Mouse (Mus musculus) lung, postnatal 0 days (tissue): ENCODE data around the gene Gnai2. TPM values are rescaled to one million over a fixed set of nuclear protein-coding genes. Genes with fewer than 3 reads are reported as not detected.

Experiments used
- ATAC-seq: fragments of 200-750 bp; cut with Nextera tagmentation; 2 replicates; pipeline ENCODE4 v1.8.0; 2017; ENCODE audit warnings: moderate library complexity
- DNase-seq: peaks from one replicate; pipeline ENCODE4 v3.0.0-alpha.2; 2016; ENCODE audit warnings: low spot score
- H3K27ac ChIP-seq: fragments of 300-500 bp; sonication (generic); 2 replicates; pipeline ENCODE4 v1.5.1; 2014; ENCODE audit warnings: antibody characterized with exemption, mild to moderate bottlenecking, low read length, mixed read lengths
- H3K27me3 ChIP-seq: fragments of 300-500 bp; sonication (generic); replicated peaks from 2 replicates; pipeline ENCODE4 v1.6.1; 2014; ENCODE audit warnings: low read length, mixed read lengths; ENCODE audit not compliant: insufficient read depth
- H3K36me3 ChIP-seq: fragments of 300-500 bp; sonication (generic); 2 replicates; pipeline ENCODE4 v1.6.1; 2014; ENCODE audit warnings: low read length, mixed read lengths; ENCODE audit not compliant: insufficient read depth
- H3K4me1 ChIP-seq: fragments of 300-500 bp; sonication (generic); 2 replicates; pipeline ENCODE4 v1.6.1; 2014; ENCODE audit warnings: antibody characterized with exemption, low read depth, low read length, mixed read lengths; ENCODE audit not compliant: insufficient read depth
- H3K4me2 ChIP-seq: fragments of 300-500 bp; sonication (generic); replicated peaks from 2 replicates; pipeline ENCODE4 v1.6.1; 2014; ENCODE audit warnings: low read depth, mild to moderate bottlenecking, low read length, moderate library complexity, mixed read lengths
- H3K4me3 ChIP-seq: fragments of 300-500 bp; sonication (generic); 2 replicates; pipeline ENCODE4 v1.5.1; 2014; ENCODE audit warnings: low read depth, low read length
- H3K9ac ChIP-seq: fragments of 300-500 bp; sonication (generic); replicated peaks from 2 replicates; pipeline ENCODE4 v1.6.1; 2014; ENCODE audit warnings: low read depth, mild to moderate bottlenecking
- H3K9me3 ChIP-seq: fragments of 300-500 bp; sonication (generic); 2 replicates; pipeline ENCODE4 v1.6.1; 2016; ENCODE audit warnings: low read length, mixed read lengths
- CTCF ChIP-seq: IDR thresholded peaks from 2 replicates; pipeline ENCODE4 v1.5.1; 2016; ENCODE audit warnings: antibody characterized with exemption, mild to moderate bottlenecking
- EP300 ChIP-seq: IDR thresholded peaks from 2 replicates; pipeline ENCODE4 v1.6.1; 2016; ENCODE audit warnings: antibody characterized with exemption, mild to moderate bottlenecking, control low read depth
- WGBS: fragments of 180-500 bp; shearing (Covaris S2); extraction: QIAGEN DNeasy Blood & Tissue Kit; methylation state at CpG from one replicate; pipeline ENCODE4 v1.1.7; 2014; 5-methylcytosine and 5-hydroxymethylcytosine counted together
- polyA plus RNA-seq: library from polyadenylated mRNA; unstranded; fragments of >200 nt; fragmentation: Nextera tagmentation; extraction: Ambion mirVana; gene quantifications from 2 replicates; pipeline ENCODE4 v1.2.1, GENCODE M21; 2015

Gene Gnai2
- polyA plus RNA-seq, 1 experiment from 2014 or later, result 414 TPM

DNA sequence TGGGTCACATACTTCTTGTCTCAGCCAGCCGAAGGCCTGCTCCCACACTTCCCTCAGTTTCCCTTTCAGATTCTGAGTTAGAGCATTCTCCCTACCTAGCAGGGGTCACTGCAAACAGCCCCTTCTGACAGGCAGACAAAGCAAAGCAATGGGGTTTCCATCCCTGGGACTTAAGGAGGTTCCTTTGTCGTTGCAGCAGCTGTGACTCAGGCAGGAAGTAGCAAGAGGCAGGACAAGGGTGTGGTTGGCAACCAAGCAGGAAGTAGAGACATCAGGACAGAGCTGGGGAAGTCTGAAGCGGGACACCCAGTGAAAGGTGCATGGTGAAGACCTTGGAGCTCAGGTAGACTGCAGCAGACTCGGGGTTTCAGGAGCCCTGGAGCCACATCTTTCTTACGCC lies 10.6 kb downstream of the Gnai2 start:
- Histone ChIP-seq H3K27ac (peak overlapping the region; percentile 86), H3K4me1 (peaks cover 37% of the 10 kb centered on the region), H3K4me2 (0 out of 2 replicates have a peak overlapping the region, but pooled peaks have one; percentile 9), H3K9ac (no peak overlapping the region), H3K27me3 (no peaks in the 10 kb centered on the region), H3K4me3 (no peak overlapping the region), H3K36me3 (peaks cover 16% of the 10 kb centered on the region), H3K9me3 (no peaks in the 10 kb centered on the region)
- TF ChIP-seq CTCF (no peak), EP300 (peak; percentile 67; the same call in 1 of the 2 replicates)
- peak; percentile 82 for DNase-seq
- 54% methylated on average over 5 of the region's 5 CpGs for WGBS
- ATAC-seq, result peak; percentile 35

DNA sequence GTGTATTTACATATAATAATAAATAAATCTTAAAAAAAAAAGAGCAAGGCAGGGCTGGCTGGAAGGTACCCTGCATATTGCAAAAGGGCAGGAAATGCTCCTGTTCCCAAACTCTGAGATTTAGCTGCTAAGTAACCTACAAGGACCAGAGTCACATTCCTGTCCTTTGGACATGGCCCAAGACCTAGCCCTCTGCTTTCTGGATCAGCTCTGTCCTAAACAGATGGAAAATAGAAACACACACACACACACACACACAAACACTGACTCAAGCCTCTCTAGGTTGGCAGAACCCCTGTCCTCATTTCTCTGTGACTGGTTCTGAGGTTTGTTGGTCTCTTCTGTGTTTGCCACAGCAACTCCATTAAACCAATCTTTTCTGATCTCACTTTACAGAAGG lies 14.2 kb downstream of the Gnai2 start:
- peak; percentile 43 for DNase-seq
- no peak overlapping the region for H3K4me3 ChIP-seq
- H3K36me3 ChIP-seq, result peaks cover 37% of the 10 kb centered on the region
- no peak overlapping the region for H3K9ac ChIP-seq
- H3K4me2 ChIP-seq, result no peak overlapping the region
- ATAC-seq, result no peak
- peaks cover 19% of the 10 kb centered on the region; the same call in 1 of the 2 replicates for H3K4me1 ChIP-seq
- H3K27ac ChIP-seq, result no peak overlapping the region
- TF ChIP-seq EP300 (no peak), CTCF (no peak)
- no peaks in the 10 kb centered on the region for H3K9me3 ChIP-seq
- no peaks in the 10 kb centered on the region for H3K27me3 ChIP-seq

DNA sequence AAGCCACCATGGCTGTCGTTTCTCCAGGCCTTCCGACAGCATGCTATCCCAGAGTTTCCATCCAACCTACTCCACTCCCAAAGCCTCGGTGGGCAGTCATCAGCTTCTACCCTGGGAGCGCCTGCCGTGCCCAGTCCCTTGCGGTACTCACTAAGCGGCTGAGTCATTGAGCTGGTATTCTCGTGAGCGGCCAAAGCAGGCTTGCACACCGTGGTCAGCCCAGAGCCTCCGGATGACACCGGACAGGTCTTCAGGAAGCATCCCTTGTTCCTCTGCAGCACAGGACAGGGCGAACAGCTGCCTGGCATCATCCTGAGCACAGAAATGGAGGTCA lies 15.7 kb downstream of the Gnai2 start:
- peak; percentile 13 for ATAC-seq
- Histone ChIP-seq H3K9me3 (no peaks in the 10 kb centered on the region), H3K9ac (no peak overlapping the region), H3K27ac (peak overlapping the region; percentile 86), H3K27me3 (no peaks in the 10 kb centered on the region), H3K36me3 (peaks cover 47% of the 10 kb centered on the region), H3K4me3 (no peak overlapping the region), H3K4me1 (peaks cover 19% of the 10 kb centered on the region; the same call in 1 of the 2 replicates), H3K4me2 (no peak overlapping the region)
- WGBS, result 37% methylated on average over 13 of the region's 13 CpGs
- no peak for DNase-seq
- no peak for TF ChIP-seq CTCF
- no peak for TF ChIP-seq EP300

DNA sequence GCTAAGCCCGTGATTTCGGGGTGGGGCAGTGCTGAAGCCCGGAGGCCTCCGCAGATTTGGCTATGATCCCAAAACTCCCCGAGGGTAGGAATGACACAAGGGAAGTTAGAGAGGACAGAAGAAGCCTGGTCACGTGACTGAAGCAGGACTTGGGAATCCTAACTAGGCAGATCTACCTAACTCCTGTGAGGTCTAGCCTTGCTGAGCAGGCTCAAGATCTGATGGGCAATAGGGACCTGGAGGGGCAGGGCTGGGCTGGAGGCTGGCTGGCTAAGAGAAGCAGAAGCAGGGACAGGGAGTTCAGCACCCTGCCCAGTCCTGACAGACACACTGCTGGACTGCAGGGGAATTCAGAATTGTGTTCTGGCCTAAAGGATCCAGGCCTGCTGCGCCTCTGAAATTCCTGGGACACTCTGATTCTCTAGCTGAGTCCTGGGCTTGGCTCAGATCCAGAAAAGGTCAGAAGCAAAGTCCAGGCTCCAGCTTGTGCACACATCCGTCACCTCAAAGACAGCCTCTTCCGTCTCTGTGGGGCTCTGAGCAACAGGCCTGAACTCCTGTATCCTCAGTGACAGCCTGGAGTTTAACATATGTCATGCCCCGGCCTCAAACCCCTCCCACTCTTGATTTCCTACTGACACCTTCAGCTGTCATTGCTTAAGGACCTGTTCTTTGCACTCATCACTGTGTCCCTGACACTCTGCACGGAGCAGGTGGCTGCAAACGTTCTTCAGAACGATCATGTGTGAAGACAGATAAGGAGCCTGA lies 16.2 kb downstream of the Gnai2 start:
- peak; percentile 90 for DNase-seq
- Histone ChIP-seq H3K9me3 (no peaks in the 10 kb centered on the region), H3K9ac (no peak overlapping the region), H3K4me1 (peaks cover 19% of the 10 kb centered on the region; the same call in 1 of the 2 replicates), H3K27me3 (no peaks in the 10 kb centered on the region), H3K27ac (peak overlapping the region; percentile 86), H3K36me3 (peaks cover 48% of the 10 kb centered on the region), H3K4me3 (no peak overlapping the region), H3K4me2 (no peak overlapping the region)
- peak; percentile 88 for ATAC-seq
- WGBS, result 9% methylated on average over 13 of the region's 13 CpGs
- no peak for TF ChIP-seq CTCF
- TF ChIP-seq EP300, result peak; percentile 71

DNA sequence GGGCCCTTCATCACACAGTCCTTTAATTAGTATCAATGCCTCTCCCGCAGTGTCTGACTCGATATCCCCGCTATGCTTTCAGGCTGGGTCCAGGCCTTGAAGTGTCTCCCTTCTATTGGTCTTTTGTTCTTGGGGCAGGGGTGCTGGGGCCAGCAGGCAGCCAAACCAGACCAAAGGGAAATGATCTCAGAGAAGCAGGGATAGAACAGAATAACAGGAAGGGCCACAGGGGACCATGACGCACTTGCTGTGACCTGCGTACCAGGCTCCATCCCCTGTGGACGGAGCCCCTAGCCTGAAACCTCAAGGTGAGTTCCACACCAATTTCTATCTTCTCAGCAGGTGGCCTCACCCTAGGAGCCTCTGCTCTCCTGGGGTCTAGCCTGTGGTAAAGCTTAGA lies 17.1 kb downstream of the Gnai2 start:
- H3K4me1 ChIP-seq, result peaks cover 19% of the 10 kb centered on the region; the same call in 1 of the 2 replicates
- no peaks in the 10 kb centered on the region for H3K9me3 ChIP-seq
- WGBS, result 71% methylated on average over 6 of the region's 6 CpGs
- H3K9ac ChIP-seq, result no peak overlapping the region
- H3K36me3 ChIP-seq, result peaks cover 48% of the 10 kb centered on the region
- no peaks in the 10 kb centered on the region for H3K27me3 ChIP-seq
- H3K4me2 ChIP-seq, result no peak overlapping the region
- no peak overlapping the region for H3K4me3 ChIP-seq
- peak overlapping the region; percentile 86 for H3K27ac ChIP-seq
- TF ChIP-seq CTCF, result no peak
- peak; percentile 35; the same call in 1 of the 2 replicates for TF ChIP-seq EP300
- ATAC-seq, result peak; percentile 9; the same call in 1 of the 2 replicates
- peak; percentile 31 for DNase-seq

DNA sequence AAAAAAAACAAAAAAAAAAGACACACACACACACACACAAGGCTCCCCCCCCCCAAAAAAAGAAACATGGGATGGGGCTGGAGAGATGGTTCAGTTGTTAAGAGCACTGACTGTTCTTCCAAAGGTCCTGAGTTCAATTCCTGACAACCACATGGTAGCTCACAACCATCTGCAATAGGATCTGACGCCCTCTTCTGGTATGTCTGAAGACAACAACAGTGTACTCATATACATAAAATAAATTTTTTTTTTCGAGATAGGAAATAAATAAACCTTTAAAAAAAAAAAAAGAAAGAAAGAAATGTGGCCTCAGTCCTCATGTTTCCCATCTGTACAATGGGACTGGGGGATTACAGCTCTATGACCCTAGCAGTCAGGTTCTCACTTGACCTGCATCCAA lies 17.7 kb downstream of the Gnai2 start:
- 69% methylated on average over 2 of the region's 2 CpGs for WGBS
- Histone ChIP-seq H3K9ac (no peak overlapping the region), H3K4me2 (no peak overlapping the region), H3K4me3 (no peak overlapping the region), H3K27ac (0 out of 2 replicates have a peak overlapping the region, but pooled peaks have one; percentile 44), H3K4me1 (peaks cover 22% of the 10 kb centered on the region; the same call in 1 of the 2 replicates), H3K27me3 (no peaks in the 10 kb centered on the region), H3K36me3 (peaks cover 47% of the 10 kb centered on the region), H3K9me3 (no peaks in the 10 kb centered on the region)
- ATAC-seq, result no peak
- no peak for DNase-seq
- TF ChIP-seq CTCF (peak; percentile 33), EP300 (no peak)
